In the genomic region with DNA sequence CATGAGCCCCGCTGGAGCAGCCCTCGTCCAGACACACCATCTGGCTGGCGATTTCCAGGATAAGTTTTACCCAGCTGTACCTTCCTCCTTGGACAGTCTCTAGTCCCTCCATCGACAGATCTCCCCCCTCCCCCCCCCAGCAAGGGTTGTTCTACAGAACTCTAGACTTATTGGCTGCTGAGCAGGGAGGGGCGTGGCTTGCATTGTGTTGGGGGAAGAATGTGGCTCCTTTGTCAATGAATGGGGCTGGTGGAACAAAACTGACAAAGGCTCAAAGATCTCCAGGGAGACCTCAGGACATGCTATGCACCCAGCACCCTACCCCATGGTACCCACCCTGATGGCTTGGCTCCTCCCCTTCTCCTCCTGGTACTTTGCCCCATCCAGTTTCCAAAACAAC, we compare ENCODE assay signal across 13 mouse cellular contexts. TPM values are rescaled to one million over a fixed set of nuclear protein-coding genes. Genes with fewer than 3 reads are reported as not detected.
DNase-seq lines count a peak whose midpoint lies in the region; ATAC-seq and TF ChIP-seq lines count a peak whose summit lies in the region.
"Had no signal": no experiment of that assay in that cellular context is flagged by ENCODE, and none has a peak within 500 bp of the region (broad histone marks: within the 10 kb centered on the region; RNA-seq: fewer than 3 reads in every experiment).

No protein-coding gene starts in this region.

- TF ChIP-seq POLR2A in cortical plate, adult 2 months (IDR thresholded peaks at IDR 0.05; ENCODE audit: extremely low read depth, insufficient read depth, low read length): no peak

- peak; percentile 45 for ATAC-seq in forebrain, postnatal 0 days
- ATAC-seq in midbrain, embryonic 16.5 days: peak; percentile 37; the same call in 1 of the 2 replicates
- ATAC-seq: intestine, embryonic 16.5 days had no signal

- no peaks in the 10 kb centered on the region for H3K27me3 ChIP-seq in forebrain, postnatal 0 days (ENCODE audit: insufficient read depth, low read length)
- no peaks in the 10 kb centered on the region for H3K27me3 ChIP-seq in midbrain, embryonic 16.5 days (ENCODE audit: control insufficient read depth, insufficient read depth, low read depth, low read length)
- H3K27me3 ChIP-seq: lung, embryonic 15.5 days; stomach, embryonic 15.5 days had no signal

- WGBS in forebrain, postnatal 0 days: 15% methylated on average over 5 of the region's 5 CpGs
- 9% methylated on average over 5 of the region's 5 CpGs for WGBS in midbrain, embryonic 16.5 days

- no peak overlapping the region for H3K4me3 ChIP-seq in cortical plate, adult 2 months (ENCODE audit: insufficient read depth, low read length)
- H3K4me3 ChIP-seq in forebrain, postnatal 0 days (ENCODE audit: low read depth, low read length): no peak overlapping the region
- H3K4me3 ChIP-seq in midbrain, embryonic 16.5 days (ENCODE audit: low read depth, low read length): no peak overlapping the region
- H3K4me3 ChIP-seq: heart, adult 2 months; lung, embryonic 15.5 days; myocyte; stomach, embryonic 15.5 days had no signal

- no peaks in the 10 kb centered on the region for H3K9me3 ChIP-seq in forebrain, postnatal 0 days (ENCODE audit: low read length)
- no peaks in the 10 kb centered on the region for H3K9me3 ChIP-seq in midbrain, embryonic 16.5 days (replicated peaks; ENCODE audit: control insufficient read depth, low read length, poor library complexity, severe bottlenecking)
- H3K9me3 ChIP-seq: lung, embryonic 15.5 days; stomach, embryonic 15.5 days had no signal

- no peaks in the 10 kb centered on the region for H3K36me3 ChIP-seq in forebrain, postnatal 0 days (ENCODE audit: insufficient read depth)
- H3K36me3 ChIP-seq in midbrain, embryonic 16.5 days (ENCODE audit: control insufficient read depth, insufficient read depth, low read length): no peaks in the 10 kb centered on the region
- H3K36me3 ChIP-seq: lung, embryonic 15.5 days; stomach, embryonic 15.5 days had no signal

- no peak overlapping the region for H3K4me2 ChIP-seq in forebrain, postnatal 0 days (ENCODE audit: low read depth)
- H3K4me2 ChIP-seq in midbrain, embryonic 16.5 days (ENCODE audit: low read length): peak overlapping the region; percentile 15; the same call in 1 of the 2 replicates
- H3K4me2 ChIP-seq: lung, embryonic 15.5 days; stomach, embryonic 15.5 days had no signal

- H3K9ac ChIP-seq in forebrain, postnatal 0 days: no peak overlapping the region
- no peak overlapping the region for H3K9ac ChIP-seq in midbrain, embryonic 16.5 days (ENCODE audit: low read depth, low read length)
- H3K9ac ChIP-seq: lung, embryonic 15.5 days; stomach, embryonic 15.5 days had no signal

- H3K27ac ChIP-seq in cortical plate, adult 2 months (ENCODE audit: insufficient read depth, low read length): peak overlapping the region; percentile 64; the same call in 1 of the 2 replicates
- H3K27ac ChIP-seq in forebrain, postnatal 0 days (ENCODE audit: low read depth, low read length): peak overlapping the region; percentile 35; the same call in 1 of the 2 replicates
- peak overlapping the region; percentile 60 for H3K27ac ChIP-seq in midbrain, embryonic 16.5 days (ENCODE audit: low read length)
- H3K27ac ChIP-seq: heart, adult 2 months; lung, embryonic 15.5 days; stomach, embryonic 15.5 days had no signal

- no peaks in the 10 kb centered on the region for H3K4me1 ChIP-seq in cortical plate, adult 2 months (ENCODE audit: control insufficient read depth, insufficient read depth, low read length)
- no peaks in the 10 kb centered on the region for H3K4me1 ChIP-seq in forebrain, postnatal 0 days (ENCODE audit: insufficient read depth)
- peaks cover 2% of the 10 kb centered on the region; the same call in 1 of the 2 replicates for H3K4me1 ChIP-seq in midbrain, embryonic 16.5 days (ENCODE audit: control insufficient read depth, insufficient read depth, low read length)
- H3K4me1 ChIP-seq: stomach, embryonic 15.5 days had no signal

- TF ChIP-seq CTCF in cortical plate, adult 2 months (IDR thresholded peaks at IDR 0.05; ENCODE audit: extremely low read depth, insufficient read depth, low read length): no peak
- TF ChIP-seq CTCF in forebrain, postnatal 0 days (IDR thresholded peaks at IDR 0.05; ENCODE audit: low read depth): no peak

- DNase-seq in cerebellum, adult 9-10 months: peak; percentile 7
- DNase-seq in cerebellum, postnatal 4 days (ENCODE audit: low spot score in 2 of 2): no peak
- peak; percentile 37 for DNase-seq in forebrain, postnatal 0 days
- no peak for DNase-seq in right cerebral cortex, postnatal 14 days
- no peak for DNase-seq in heart, postnatal 25 days (ENCODE audit: low spot score)
- no peak for DNase-seq in heart, adult 9 months (ENCODE audit: low spot score in 2 of 2)
- DNase-seq: heart, adult 2 months had no signal

- intact Hi-C loops in heart, postnatal 25 days (cut with DNase I): no loop called here

RNA-seq across cellular contexts. Expression of gene Gm266, which starts 15.1 kb away (rescaled TPM):
- polyA plus RNA-seq in cortical plate, adult 2 months (2012; rRNA removed): 6.3 and 9.1 TPM in 2 replicates
- total RNA-seq in forebrain, postnatal 0 days (2014; rRNA removed): 5.1 and 5.4 TPM in 2 replicates
- polyA plus RNA-seq in forebrain, postnatal 0 days (2015; fragmentation: Nextera tagmentation; extraction: Ambion mirVana): 3.7 and 5.2 TPM in 2 replicates
- 1.0 and 3.1 TPM in 2 replicates for polyA plus RNA-seq in midbrain, embryonic 16.5 days (2015; fragmentation: Nextera tagmentation; extraction: Ambion mirVana)
- total RNA-seq in heart, postnatal 25 days (2021): under 1 TPM; 0.36 to 0.75 TPM

RNA-seq across cellular contexts. Expression of gene Eif5, which starts 37.1 kb away (rescaled TPM):
- polyA plus RNA-seq in cortical plate, adult 2 months (2012; rRNA removed): 149 and 160 TPM in 2 replicates
- total RNA-seq in forebrain, postnatal 0 days (2014; rRNA removed): 273 and 366 TPM in 2 replicates
- 580 and 648 TPM in 2 replicates for polyA plus RNA-seq in forebrain, postnatal 0 days (2015; fragmentation: Nextera tagmentation; extraction: Ambion mirVana)
- polyA plus RNA-seq in midbrain, embryonic 16.5 days (2015; fragmentation: Nextera tagmentation; extraction: Ambion mirVana): 502 and 561 TPM in 2 replicates
- total RNA-seq in heart, postnatal 25 days (2021): 100 to 1,000 TPM; 140 to 145 TPM

RNA-seq across cellular contexts. Expression of gene Tnfaip2, which starts 58.5 kb away (rescaled TPM):
- polyA plus RNA-seq in cortical plate, adult 2 months (2012; rRNA removed): 0.66 and 0.79 TPM in 2 replicates
- 1.0 and 4.8 TPM in 2 replicates for total RNA-seq in forebrain, postnatal 0 days (2014; rRNA removed)
- polyA plus RNA-seq in forebrain, postnatal 0 days (2015; fragmentation: Nextera tagmentation; extraction: Ambion mirVana): 0.33 and 1.2 TPM in 2 replicates
- 0.31 and 0.79 TPM in 2 replicates for polyA plus RNA-seq in midbrain, embryonic 16.5 days (2015; fragmentation: Nextera tagmentation; extraction: Ambion mirVana)
- total RNA-seq in heart, postnatal 25 days (2021): 10 to 100 TPM; 41.7 to 48.7 TPM

Comparison
In these comparisons a context has a peak if more than half of its experiments do, and no peak if none do; other contexts are left out.
1. DNase-seq: peak in cerebellum, adult 9-10 months (single experiment) and forebrain, postnatal 0 days (single experiment); none in cerebellum, postnatal 4 days (0 of 2), right cerebral cortex, postnatal 14 days (single experiment), heart, postnatal 25 days (single experiment) and heart, adult 9 months (0 of 2).
2. Peak in every context shown above with its lines, with median percentiles within 50 percentile points of each other: H3K27ac ChIP-seq.